ENCODE assay signal across 12 mouse cellular contexts in the genomic region with DNA sequence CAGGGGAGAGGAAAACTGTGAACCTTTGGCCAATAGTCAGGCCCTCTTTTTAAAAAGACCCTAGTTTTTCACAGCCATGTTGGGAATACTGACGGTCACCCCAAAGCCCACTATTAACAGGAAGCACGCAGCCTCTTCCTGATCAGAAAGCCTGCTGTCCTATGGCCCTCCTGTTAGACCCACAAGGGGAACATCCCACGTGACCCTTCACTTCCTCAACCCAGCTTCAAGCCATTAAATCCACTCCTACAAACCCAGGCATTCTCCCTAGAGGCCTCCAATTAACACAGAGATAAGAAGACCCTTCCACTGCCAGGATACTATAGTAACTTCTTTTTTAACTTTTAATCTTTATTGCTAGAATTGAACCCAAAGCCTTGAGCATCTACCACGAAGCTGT. TPM values are rescaled to one million over a fixed set of nuclear protein-coding genes. Genes with fewer than 3 reads are reported as not detected.
DNase-seq lines count a peak whose midpoint lies in the region; ATAC-seq and TF ChIP-seq lines count a peak whose summit lies in the region.
"Had no signal": no experiment of that assay in that cellular context is flagged by ENCODE, and none has a peak within 500 bp of the region (broad histone marks: within the 10 kb centered on the region; RNA-seq: fewer than 3 reads in every experiment).

No protein-coding gene starts in this region.

- DNase-seq in kidney, postnatal 25 days: no peak
- peak; percentile 37 for DNase-seq in G1E (ENCODE audit: low spot score)
- peak; percentile 39 for DNase-seq in MN1 (ENCODE audit: low spot score)
- DNase-seq in urinary bladder, postnatal 4 days (ENCODE audit: low spot score in 2 of 2): no peak
- DNase-seq in adrenal gland, postnatal 25 days: no peak
- DNase-seq: gastrocnemius, postnatal 25 days had no signal

- H3K4me2 ChIP-seq in kidney, embryonic 15.5 days: no peak overlapping the region
- peak overlapping the region; percentile 81 for H3K4me2 ChIP-seq in liver, embryonic 16.5 days (ENCODE audit: low read depth, low read length)
- H3K4me2 ChIP-seq: heart, embryonic 13.5 days; lung, embryonic 15.5 days; neural tube, embryonic 15.5 days had no signal

- H3K4me1 ChIP-seq in kidney, embryonic 15.5 days: peaks cover 65% of the 10 kb centered on the region
- peaks cover 74% of the 10 kb centered on the region for H3K4me1 ChIP-seq in G1E (ENCODE audit: insufficient read depth, low read depth, low read length)
- peaks cover 70% of the 10 kb centered on the region for H3K4me1 ChIP-seq in liver, embryonic 16.5 days (ENCODE audit: control insufficient read depth, low read depth, low read length)

- H3K9me3 ChIP-seq in kidney, embryonic 15.5 days (replicated peaks): no peaks in the 10 kb centered on the region
- no peaks in the 10 kb centered on the region for H3K9me3 ChIP-seq in G1E (replicated peaks)
- H3K9me3 ChIP-seq in liver, embryonic 16.5 days (replicated peaks; ENCODE audit: control insufficient read depth, low read length): no peaks in the 10 kb centered on the region
- H3K9me3 ChIP-seq: heart, embryonic 13.5 days; lung, embryonic 15.5 days; neural tube, embryonic 15.5 days had no signal

- no peak for ATAC-seq in kidney, embryonic 15.5 days (replicated peaks; ENCODE audit: low FRiP score)
- no peak for ATAC-seq in G1E (ENCODE audit: extremely low read depth, insufficient number of reproducible peaks, low FRiP score, poor library complexity, severe bottlenecking)
- no peak for ATAC-seq in liver, embryonic 16.5 days (ENCODE audit: low read depth)
- ATAC-seq: intestine, embryonic 16.5 days had no signal

- H3K4me3 ChIP-seq in kidney, embryonic 15.5 days (replicated peaks): no peak overlapping the region
- no peak overlapping the region; the same call in 1 of the 2 replicates for H3K4me3 ChIP-seq in G1E (ENCODE audit: low read depth, low read length)
- H3K4me3 ChIP-seq in liver, embryonic 16.5 days (ENCODE audit: low read depth, low read length): peak overlapping the region; percentile 36
- H3K4me3 ChIP-seq: heart, embryonic 13.5 days; lung, embryonic 15.5 days; neural tube, embryonic 15.5 days had no signal

- TF ChIP-seq CTCF in G1E (IDR thresholded peaks at IDR 0.05; ENCODE audit: low read depth, low read length): no peak

- H3K36me3 ChIP-seq in kidney, embryonic 15.5 days: no peaks in the 10 kb centered on the region
- H3K36me3 ChIP-seq in G1E (replicated peaks): no peaks in the 10 kb centered on the region
- no peaks in the 10 kb centered on the region for H3K36me3 ChIP-seq in liver, embryonic 16.5 days (ENCODE audit: control insufficient read depth, insufficient read depth)
- H3K36me3 ChIP-seq: heart, embryonic 13.5 days; lung, embryonic 15.5 days; neural tube, embryonic 15.5 days had no signal

- H3K27me3 ChIP-seq in kidney, embryonic 15.5 days: no peaks in the 10 kb centered on the region
- no peaks in the 10 kb centered on the region for H3K27me3 ChIP-seq in G1E (ENCODE audit: insufficient read depth, low read length)
- H3K27me3 ChIP-seq in liver, embryonic 16.5 days (ENCODE audit: control insufficient read depth, insufficient read depth, low read depth, low read length): no peaks in the 10 kb centered on the region
- H3K27me3 ChIP-seq: heart, embryonic 13.5 days; lung, embryonic 15.5 days; neural tube, embryonic 15.5 days had no signal

- WGBS in kidney, embryonic 15.5 days: 32% methylated on average over 4 of the region's 4 CpGs
- WGBS in liver, embryonic 16.5 days (ENCODE audit: insufficient replicate concordance): 24% methylated on average over 4 of the region's 4 CpGs

- H3K9ac ChIP-seq in kidney, embryonic 15.5 days: no peak overlapping the region
- peak overlapping the region; percentile 68 for H3K9ac ChIP-seq in liver, embryonic 16.5 days (ENCODE audit: low read depth, low read length)
- H3K9ac ChIP-seq: lung, embryonic 15.5 days; neural tube, embryonic 15.5 days had no signal

- H3K27ac ChIP-seq in kidney, embryonic 15.5 days: peak overlapping the region; percentile 85
- peak overlapping the region; percentile 95 for H3K27ac ChIP-seq in liver, embryonic 16.5 days (ENCODE audit: low read length)
- H3K27ac ChIP-seq: heart, embryonic 13.5 days; lung, embryonic 15.5 days; neural tube, embryonic 15.5 days had no signal

RNA-seq across cellular contexts. Expression of gene Slc16a1, which starts 33.6 kb away (rescaled TPM):
- 47.9 and 48.5 TPM in 2 replicates for polyA plus RNA-seq in kidney, embryonic 15.5 days (2015; fragmentation: Nextera tagmentation; extraction: Ambion mirVana)
- total RNA-seq in G1E (2014; fragmentation: Nextera tagmentation) (32.1 and 75.1 TPM in 2 replicates), G1E (2017) (49.8 and 52.7 TPM in 2 replicates)
- 62.5 and 76.5 TPM in 2 replicates for polyA plus RNA-seq in G1E (2012)
- 87.4 and 87.5 TPM in 2 replicates for polyA plus RNA-seq in liver, embryonic 16.5 days (2015; fragmentation: Nextera tagmentation; extraction: Ambion mirVana)
- 26.1 and 31.4 TPM in 2 replicates for total RNA-seq in adrenal gland, postnatal 25 days (2021)

Comparison
In these comparisons a context has a peak if more than half of its experiments do, and no peak if none do; other contexts are left out.
1. DNase-seq: peak in G1E (single experiment) and MN1 (single experiment); none in kidney, postnatal 25 days (0 of 2), urinary bladder, postnatal 4 days (0 of 2) and adrenal gland, postnatal 25 days (single experiment).